Mouse (Mus musculus) layer of hippocampus, postnatal 36 days (tissue): ENCODE data around the gene Fam189a2. TPM values are rescaled to one million over a fixed set of nuclear protein-coding genes. Genes with fewer than 3 reads are reported as not detected.

ENCODE experiments used
- DNase-seq, 2 experiments: peaks; one replicate each; pipeline ENCODE4 v3.0.0; 2022
- total RNA-seq, 2 experiments: library from RNA; stranded (reverse); gene quantifications; 2 replicates each; pipeline ENCODE4 v1.2.3; 2021

Fam189a2 gene
- total RNA-seq, 2 experiments from 2014 or later, result 8.0 to 8.4 TPM

- DNase-seq, result no peak
These were observed 6.2 kb downstream of the Fam189a2 start for GRCm38 (mm10) chr19:24024667-24025066.

DNA sequence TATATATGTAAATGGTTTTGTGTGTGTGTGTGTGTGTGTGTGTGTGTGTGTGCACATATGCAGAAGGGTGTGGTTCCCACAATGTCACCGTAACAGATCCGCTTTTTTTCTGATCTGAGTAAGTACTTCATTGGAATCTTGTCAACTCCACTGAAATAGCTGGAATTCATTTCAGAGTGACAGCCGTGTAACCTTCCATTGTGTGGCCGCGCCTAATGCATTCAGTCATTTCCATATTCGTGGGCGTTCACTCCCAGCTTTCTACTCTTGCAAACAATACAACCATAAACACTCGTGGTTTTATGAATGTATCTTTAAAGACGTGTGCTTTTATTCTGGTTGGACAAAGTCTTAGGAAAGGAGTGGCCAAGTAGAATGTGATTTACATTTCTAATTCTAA is 6.7 kb downstream of the Fam189a2 start:
- DNase-seq, result no peak

DNA sequence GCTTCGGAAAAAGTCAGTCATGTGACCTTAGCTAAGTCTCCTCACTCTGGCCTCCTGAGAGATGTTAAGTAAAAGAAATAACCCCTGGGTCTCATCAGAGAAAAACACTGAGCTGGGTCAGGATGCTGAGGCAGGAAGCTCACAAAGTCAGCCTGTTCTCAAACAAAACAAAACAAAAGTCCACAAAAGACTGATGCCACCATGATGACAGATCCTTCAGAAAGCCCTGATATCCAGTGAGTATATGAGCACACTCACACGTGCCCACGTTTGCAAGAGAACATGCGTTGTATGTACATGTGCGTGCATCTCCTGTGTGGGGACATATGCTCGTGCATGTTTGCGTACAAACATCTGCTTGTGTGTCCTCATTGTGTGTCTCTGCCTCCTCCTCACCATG is 7.5 kb downstream of the Fam189a2 start:
- no peak for DNase-seq

DNA sequence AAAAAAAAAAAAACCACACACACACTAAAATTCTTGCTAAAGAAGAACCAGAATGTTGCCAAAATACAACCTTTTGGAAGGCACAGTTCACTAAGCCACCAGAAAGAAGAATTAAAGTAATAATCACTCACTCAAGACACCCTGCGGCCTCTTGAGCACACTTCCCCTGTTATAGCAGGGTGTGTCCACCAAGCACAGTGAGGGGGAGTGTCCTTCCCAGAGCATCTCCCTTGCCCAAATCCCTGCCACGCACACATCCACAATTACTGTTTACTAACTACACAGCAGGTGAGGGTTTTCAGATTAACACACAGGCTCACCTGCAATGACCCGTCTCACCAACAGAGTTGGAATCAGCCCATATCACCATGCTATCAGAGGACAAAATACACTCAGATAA is 8.0 kb downstream of the Fam189a2 start:
- DNase-seq, result no peak

- no peak for DNase-seq
These were observed 8.5 kb downstream of the Fam189a2 start for GRCm38 (mm10) chr19:24022301-24022700.

DNA sequence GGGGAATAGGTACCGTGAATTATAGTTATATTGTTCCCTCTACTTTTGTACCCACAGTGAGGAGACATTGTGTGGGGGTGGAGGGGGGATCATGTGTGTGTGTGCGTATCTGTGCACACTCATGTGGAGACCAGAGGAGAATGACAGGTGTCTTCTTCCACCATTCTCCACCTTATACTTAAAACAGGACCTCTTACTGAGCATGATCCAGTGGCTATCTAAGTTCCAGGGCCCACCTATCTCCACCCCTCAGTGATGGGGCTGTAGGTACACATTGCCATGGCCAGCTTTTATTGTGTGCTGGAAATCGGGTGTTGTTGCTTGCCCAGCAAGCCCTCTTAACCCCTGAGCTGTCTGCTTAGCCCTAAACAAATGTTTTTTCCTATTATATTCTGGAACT is 10.1 kb downstream of the Fam189a2 start:
- DNase-seq, result no peak

DNA sequence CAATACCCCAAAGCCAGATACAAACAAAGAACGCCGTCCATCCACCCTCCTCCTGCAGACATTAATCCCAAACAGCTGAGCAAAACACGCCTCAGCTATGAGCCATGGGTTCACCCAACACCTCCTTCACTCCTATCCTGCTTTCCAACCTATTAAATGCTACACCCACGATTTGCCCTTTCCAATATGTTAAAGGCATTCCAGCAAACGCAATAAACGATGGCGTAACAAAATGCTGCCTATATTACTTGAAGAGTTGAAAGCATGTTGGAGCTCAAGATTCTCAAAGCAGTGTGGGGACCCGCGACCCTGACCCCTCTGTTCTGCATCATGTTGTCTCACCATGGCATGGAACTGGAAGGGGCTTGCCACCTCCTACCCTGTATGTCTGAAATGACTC is 11.2 kb downstream of the Fam189a2 start:
- DNase-seq, result no peak

DNA sequence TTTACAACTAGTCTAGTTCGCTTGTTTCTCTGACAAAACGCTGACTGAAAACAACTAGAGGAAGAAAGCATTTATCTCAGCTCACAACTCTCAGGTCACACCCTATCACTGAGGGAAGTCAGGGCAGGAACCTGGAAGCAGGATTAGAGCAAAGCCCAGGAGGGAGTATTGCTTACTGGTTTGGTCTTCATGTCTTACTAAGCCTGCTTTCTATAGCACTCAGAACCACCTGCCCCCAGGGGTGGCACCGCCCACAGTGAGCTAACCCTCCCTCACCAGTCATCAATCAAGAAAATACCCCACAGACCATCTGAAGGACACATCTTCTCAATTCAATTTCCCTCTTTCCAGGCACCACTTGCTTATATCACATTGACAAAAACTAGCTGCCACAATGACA is 12.4 kb downstream of the Fam189a2 start:
- DNase-seq, result no peak

DNA sequence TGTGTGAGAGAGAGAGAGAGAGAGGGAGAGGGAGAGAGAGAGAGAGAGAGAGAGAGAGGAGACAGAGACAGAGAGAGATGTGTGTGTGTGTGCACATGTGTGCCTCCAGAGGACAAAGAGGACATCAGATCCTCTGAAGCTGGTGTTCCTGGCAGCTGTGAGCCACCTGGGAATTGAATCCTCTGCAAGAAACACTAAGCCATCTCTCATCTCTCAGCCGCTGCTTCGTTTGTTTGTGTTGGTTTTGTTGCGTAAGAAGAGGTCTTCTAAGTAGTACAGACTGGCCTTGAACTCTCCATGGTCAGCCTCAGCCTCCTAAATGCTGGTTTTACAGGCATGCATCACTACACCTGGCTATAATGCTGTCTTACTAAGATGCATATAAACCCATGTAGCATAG is 12.9 kb downstream of the Fam189a2 start:
- DNase-seq, result no peak

- no peak for DNase-seq
These were observed 13.4 kb downstream of the Fam189a2 start for GRCm38 (mm10) chr19:24017427-24017826.

DNA sequence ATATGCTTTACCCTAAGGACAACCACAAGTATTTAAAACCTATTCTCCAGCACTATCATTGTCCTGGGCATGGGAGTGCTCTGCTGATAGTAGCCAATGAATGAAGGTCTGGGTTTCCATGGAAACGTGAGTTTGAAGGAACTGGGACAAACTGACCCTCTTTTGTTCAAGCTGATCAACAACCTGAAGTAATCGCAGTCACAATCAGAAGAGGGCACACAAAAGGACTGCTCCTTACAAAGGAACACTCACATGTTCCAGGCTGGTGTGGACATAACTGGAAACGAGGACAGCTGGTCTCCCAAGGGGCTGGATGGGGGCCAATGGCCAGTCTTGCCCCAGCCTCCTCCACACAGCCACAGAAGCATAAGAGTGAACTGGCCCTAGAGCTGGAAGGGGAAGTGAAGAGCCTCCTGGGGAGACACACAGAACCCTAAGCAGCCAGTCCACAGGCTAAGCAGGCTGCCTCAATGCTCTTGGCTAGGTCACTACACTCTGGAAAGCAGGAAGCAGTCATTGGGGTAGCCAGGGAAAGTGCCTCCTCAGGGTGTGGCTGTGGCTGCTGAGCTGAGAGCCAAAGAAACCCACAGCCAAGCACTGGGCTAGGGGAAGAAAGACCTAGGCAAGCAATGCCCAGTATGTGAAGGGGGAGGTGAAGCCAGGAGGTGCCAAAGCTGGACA is 14.0 kb downstream of the Fam189a2 start:
- peak in 1 of 2 experiments; percentile 11 for DNase-seq

DNA sequence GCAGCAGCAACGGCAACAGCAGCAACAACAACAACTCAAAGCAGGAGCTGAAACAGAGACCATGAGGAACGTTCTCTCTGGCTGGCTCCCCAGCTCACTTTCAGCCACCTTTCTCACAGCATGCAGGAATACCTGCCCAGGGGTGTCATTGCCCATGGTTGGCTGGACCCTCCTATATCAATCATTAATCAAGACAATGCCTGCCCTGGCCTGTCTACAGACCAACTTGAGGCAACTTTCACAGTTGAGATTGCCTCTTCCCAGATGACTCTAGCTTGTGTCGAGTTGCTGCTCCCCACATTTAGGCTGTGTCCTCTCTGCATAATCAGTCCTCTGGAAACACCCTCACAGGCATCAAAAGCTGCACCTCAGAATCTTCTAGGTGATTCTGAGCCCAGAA is 17.6 kb downstream of the Fam189a2 start:
- DNase-seq, result no peak

- no peak for DNase-seq
These were observed 18.3 kb downstream of the Fam189a2 start for GRCm38 (mm10) chr19:24012479-24012878.

DNA sequence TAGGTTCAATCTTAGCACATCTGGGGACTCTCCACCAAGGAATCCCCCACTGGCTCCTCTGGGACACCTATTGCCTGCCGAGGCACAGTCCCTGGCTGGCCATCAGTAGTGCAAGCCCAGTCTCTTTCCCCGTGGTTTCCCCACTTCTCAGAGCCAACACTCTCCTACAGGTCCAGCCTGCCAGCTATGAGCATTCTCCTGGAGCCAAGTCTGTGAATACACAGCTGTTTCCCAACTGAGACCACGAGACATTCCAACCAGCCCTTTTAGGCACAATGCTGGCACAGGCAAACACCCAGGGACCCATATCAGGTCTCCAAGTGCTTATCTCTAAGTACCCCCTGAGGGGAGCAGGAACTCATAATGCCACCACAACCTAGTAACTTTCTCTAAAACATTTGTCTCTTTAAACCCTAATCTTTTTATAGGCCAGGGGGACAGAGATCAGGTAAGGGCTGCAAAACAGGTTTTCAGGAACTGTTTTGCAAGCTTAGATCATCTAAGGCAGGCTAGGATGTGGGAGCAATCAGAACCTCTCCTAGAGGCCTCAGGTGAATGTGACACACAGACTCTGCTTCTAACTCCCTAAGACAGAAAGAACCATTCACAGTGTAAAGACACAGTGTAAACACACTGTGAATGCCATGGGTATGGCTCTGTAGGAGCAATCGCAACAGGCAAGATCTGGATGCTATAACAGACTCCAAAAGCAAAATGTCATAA is 23.0 kb downstream of the Fam189a2 start:
- peak in 1 of 2 experiments; percentile 6 for DNase-seq

- peak; percentile 11 for DNase-seq
These were observed 23.7 kb downstream of the Fam189a2 start for GRCm38 (mm10) chr19:24007002-24007637.

GRCm38 (mm10) chr19:23995766-23996399 is 34.9 kb downstream of the Fam189a2 start:
- no peak for DNase-seq

DNA sequence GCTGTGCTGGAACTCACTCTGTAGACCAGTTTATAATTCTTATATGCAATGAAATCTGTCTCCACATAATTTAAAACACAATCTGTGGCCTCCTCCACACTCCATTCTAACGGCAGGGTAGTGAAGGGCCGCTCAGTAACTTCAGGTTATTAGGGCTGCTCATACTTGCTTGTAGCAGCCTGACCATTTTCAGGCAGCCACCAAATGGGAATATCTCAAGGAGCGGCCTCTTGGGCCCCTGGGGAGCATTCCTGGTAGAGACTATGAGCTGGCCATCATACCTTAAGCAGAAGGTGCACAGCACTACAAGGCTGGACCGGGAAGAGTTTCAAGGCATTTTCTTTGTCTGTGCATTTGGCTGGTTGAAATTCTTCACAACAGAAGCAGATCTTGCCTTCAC is 42.7 kb downstream of the Fam189a2 start:
- no peak for DNase-seq

GRCm38 (mm10) chr19:23987291-23987690 is 43.5 kb downstream of the Fam189a2 start:
- DNase-seq, result no peak

GRCm38 (mm10) chr19:23984186-23984585 is 46.6 kb downstream of the Fam189a2 start:
- no peak for DNase-seq

DNA sequence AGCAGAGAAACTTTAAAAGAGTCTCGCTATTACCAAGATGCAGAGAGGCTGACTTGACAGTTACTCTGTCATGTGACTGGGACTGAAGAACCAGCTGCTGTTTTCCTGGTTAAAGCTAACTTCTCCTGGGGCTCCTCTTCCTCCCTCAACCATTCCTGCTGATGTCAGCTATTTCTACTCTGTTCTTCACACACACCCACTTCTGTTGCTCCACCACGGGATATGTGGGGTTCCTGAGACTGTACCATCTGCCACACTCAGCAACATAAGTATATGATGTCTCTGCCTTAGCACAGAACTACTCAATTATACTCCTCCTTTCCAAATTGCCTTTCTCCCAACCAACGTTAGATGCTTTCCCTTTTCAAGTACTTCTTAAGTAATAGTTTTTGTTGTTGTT is 50.2 kb downstream of the Fam189a2 start:
- DNase-seq, result peak in 1 of 2 experiments; percentile 27

DNA sequence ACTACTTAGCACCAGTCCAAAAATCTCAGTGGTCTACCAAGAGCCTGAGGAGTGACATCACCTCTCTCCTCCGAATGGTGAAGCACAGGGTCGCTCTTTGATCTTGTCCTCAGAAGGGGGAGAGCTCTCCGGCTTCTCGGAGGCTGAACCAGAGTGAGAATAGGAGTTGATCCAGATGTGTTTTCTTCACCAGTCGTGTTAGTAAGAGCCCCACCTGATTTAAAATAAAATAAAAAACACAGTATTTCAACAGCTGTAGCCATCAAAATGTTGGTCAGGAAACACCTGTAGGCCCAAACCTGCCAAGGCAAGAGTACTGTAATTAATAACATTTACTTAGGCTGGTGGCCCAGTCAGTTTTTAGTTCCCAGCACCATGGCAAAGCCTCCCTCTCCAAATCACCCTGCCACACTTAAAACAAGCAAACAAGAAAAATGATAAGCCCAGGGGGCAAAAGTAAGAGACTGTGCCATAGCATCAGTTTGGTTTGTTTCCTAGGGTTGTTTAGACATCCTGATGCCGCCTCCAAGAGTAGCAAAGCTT is 52.8 kb downstream of the Fam189a2 start:
- DNase-seq, result no peak

DNA sequence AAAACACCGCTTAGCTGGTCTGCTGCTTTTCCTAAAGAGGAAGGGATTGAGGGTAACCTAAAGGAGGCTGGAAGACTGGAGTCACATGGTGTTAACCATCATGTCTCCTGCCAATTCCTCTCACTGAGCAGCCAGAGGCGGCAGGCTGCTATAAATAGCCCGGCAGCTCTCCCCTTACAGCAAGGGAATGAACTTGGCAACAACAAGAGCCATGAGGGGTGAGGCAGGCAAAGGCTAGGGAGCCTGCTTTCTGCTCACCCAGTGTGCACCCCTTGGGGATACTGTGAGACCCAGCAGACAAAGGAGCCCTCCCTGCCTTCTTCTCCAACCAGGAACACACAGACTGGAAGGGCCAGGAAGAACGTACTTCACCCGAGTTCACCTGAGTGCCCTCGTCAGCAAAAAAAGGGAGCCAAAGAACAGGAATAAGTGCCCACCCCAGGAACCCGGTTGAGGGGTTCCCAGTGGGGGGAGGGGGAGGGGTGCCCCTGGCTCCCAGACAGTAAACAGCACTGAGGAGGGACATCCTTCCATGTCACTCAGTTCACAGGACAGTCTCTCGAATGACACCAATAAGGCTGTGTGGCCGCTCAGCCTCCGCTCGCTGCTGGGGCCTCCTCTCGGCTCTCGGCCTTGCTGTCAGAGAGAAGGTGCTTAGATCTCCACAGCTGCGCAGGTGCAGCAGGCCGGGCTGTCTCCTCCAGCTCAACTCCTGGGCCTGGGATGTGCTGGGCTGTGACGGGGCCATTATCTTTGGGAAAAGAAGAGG is 57.8 kb downstream of the Fam189a2 start:
- DNase-seq, result no peak
